17 mouse cellular contexts compared by ENCODE assay signal in genomic region chr3:95635636-95636035, GRCm38 (mm10). TPM values are rescaled to one million over a fixed set of nuclear protein-coding genes. Genes with fewer than 3 reads are reported as not detected.
DNase-seq lines count a peak whose midpoint lies in the region; ATAC-seq and TF ChIP-seq lines count a peak whose summit lies in the region.
"Had no signal": no experiment of that assay in that cellular context is flagged by ENCODE, and none has a peak within 500 bp of the region (broad histone marks: within the 10 kb centered on the region; RNA-seq: fewer than 3 reads in every experiment).

No protein-coding gene starts in this region.

- H3K4me3 ChIP-seq in heart, embryonic 16.5 days (ENCODE audit: low read length), result no peak overlapping the region
- no peak overlapping the region for H3K4me3 ChIP-seq in spleen, adult 2 months (ENCODE audit: extremely low read depth, insufficient read depth, insufficient read length)
- no peak overlapping the region for H3K4me3 ChIP-seq in liver, embryonic 12.5 days
- H3K4me3 ChIP-seq in forebrain, embryonic 11.5 days (ENCODE audit: low read depth, low read length), result no peak overlapping the region
- H3K4me3 ChIP-seq: limb, embryonic 15.5 days; stomach, embryonic 15.5 days had no signal

- intact Hi-C loops in heart, postnatal 25 days (cut with DNase I), result no loop called here

- no peaks in the 10 kb centered on the region for H3K4me1 ChIP-seq in heart, embryonic 16.5 days (ENCODE audit: control insufficient read depth, insufficient read depth, low read length)
- peaks cover 5% of the 10 kb centered on the region; the same call in 1 of the 2 replicates for H3K4me1 ChIP-seq in spleen, adult 2 months (ENCODE audit: control insufficient read depth, insufficient read depth, insufficient read length)
- H3K4me1 ChIP-seq in liver, embryonic 12.5 days, result peaks cover 43% of the 10 kb centered on the region
- H3K4me1 ChIP-seq in forebrain, embryonic 11.5 days (replicated peaks; ENCODE audit: control insufficient read depth, insufficient read depth, low read length), result no peaks in the 10 kb centered on the region
- H3K4me1 ChIP-seq: limb, embryonic 15.5 days; stomach, embryonic 15.5 days had no signal

- H3K27me3 ChIP-seq in heart, embryonic 16.5 days (ENCODE audit: control insufficient read depth, insufficient read depth, low read length), result no peaks in the 10 kb centered on the region
- H3K27me3 ChIP-seq in spleen, adult 2 months (ENCODE audit: control insufficient read depth, insufficient read depth, low read length), result no peaks in the 10 kb centered on the region
- H3K27me3 ChIP-seq in liver, embryonic 12.5 days (replicated peaks), result no peaks in the 10 kb centered on the region
- no peaks in the 10 kb centered on the region for H3K27me3 ChIP-seq in forebrain, embryonic 11.5 days (ENCODE audit: control insufficient read depth, insufficient read depth, low read length)
- H3K27me3 ChIP-seq: limb, embryonic 15.5 days; stomach, embryonic 15.5 days had no signal

- TF ChIP-seq POLR2A in spleen, adult 2 months (IDR thresholded peaks at IDR 0.05; ENCODE audit: low read depth, low read length), result no peak

- H3K27ac ChIP-seq in heart, embryonic 16.5 days (ENCODE audit: low read length), result 0 out of 2 replicates have a peak overlapping the region, but pooled peaks have one; percentile 27
- peak overlapping the region; percentile 19; the same call in 1 of the 2 replicates for H3K27ac ChIP-seq in spleen, adult 2 months (ENCODE audit: insufficient read depth, low read length)
- peak overlapping the region; percentile 27 for H3K27ac ChIP-seq in liver, embryonic 12.5 days
- H3K27ac ChIP-seq in forebrain, embryonic 11.5 days (ENCODE audit: low read depth, low read length), result no peak overlapping the region
- H3K27ac ChIP-seq: limb, embryonic 15.5 days; stomach, embryonic 15.5 days had no signal

- H3K9ac ChIP-seq in heart, embryonic 16.5 days (ENCODE audit: low read length), result no peak overlapping the region
- H3K9ac ChIP-seq in liver, embryonic 12.5 days, result no peak overlapping the region
- no peak overlapping the region for H3K9ac ChIP-seq in forebrain, embryonic 11.5 days (ENCODE audit: low read length)
- H3K9ac ChIP-seq: limb, embryonic 15.5 days; stomach, embryonic 15.5 days had no signal

- WGBS in heart, embryonic 16.5 days, result 69% methylated on average over 4 of the region's 4 CpGs
- WGBS in spleen, adult 2 months, result 74% methylated on average over 4 of the region's 4 CpGs
- WGBS in liver, embryonic 12.5 days (ENCODE audit: insufficient replicate concordance), result 70% methylated on average over 4 of the region's 4 CpGs
- WGBS in forebrain, embryonic 11.5 days, result 87% methylated on average over 4 of the region's 4 CpGs

- TF ChIP-seq CTCF in spleen, adult 2 months (IDR thresholded peaks at IDR 0.05; ENCODE audit: extremely low read depth, insufficient read depth, insufficient read length, insufficient replicate concordance), result no peak

- DNase-seq in heart, postnatal 25 days (ENCODE audit: low spot score), result no peak
- no peak for DNase-seq in spleen, adult 2 months (ENCODE audit: low read depth in 1 of 2, low spot score in 2 of 2)
- DNase-seq in spleen, postnatal 4 days (ENCODE audit: low spot score in 2 of 2), result no peak
- no peak for DNase-seq in embryo, embryonic 11 days
- DNase-seq in forebrain, embryonic 11.5 days (ENCODE audit: low spot score), result no peak
- DNase-seq: adrenal gland, postnatal 10 days; cerebellum, adult 9-11 months; lung, postnatal 36 days; thymus, postnatal 25 days had no signal

- H3K4me2 ChIP-seq in heart, embryonic 16.5 days (ENCODE audit: low read depth, low read length), result no peak overlapping the region
- H3K4me2 ChIP-seq in liver, embryonic 12.5 days, result no peak overlapping the region
- H3K4me2 ChIP-seq in forebrain, embryonic 11.5 days (ENCODE audit: low read depth, low read length, severe bottlenecking), result no peak overlapping the region
- H3K4me2 ChIP-seq: heart, embryonic 11.5 days; limb, embryonic 15.5 days; midbrain, embryonic 11.5 days; stomach, embryonic 15.5 days had no signal

- ATAC-seq in heart, embryonic 16.5 days (replicated peaks; ENCODE audit: extremely low read depth, insufficient read depth, low FRiP score), result no peak
- no peak for ATAC-seq in liver, embryonic 12.5 days
- no peak for ATAC-seq in forebrain, embryonic 11.5 days (replicated peaks; ENCODE audit: low FRiP score)
- ATAC-seq: forebrain, embryonic 16.5 days had no signal

- H3K36me3 ChIP-seq in heart, embryonic 16.5 days (ENCODE audit: control insufficient read depth, insufficient read depth), result peaks cover 30% of the 10 kb centered on the region
- peaks cover 16% of the 10 kb centered on the region for H3K36me3 ChIP-seq in spleen, adult 2 months (ENCODE audit: control insufficient read depth, insufficient read depth, low read length)
- peaks cover 98% of the 10 kb centered on the region for H3K36me3 ChIP-seq in liver, embryonic 12.5 days
- H3K36me3 ChIP-seq in forebrain, embryonic 11.5 days (ENCODE audit: control insufficient read depth, insufficient read depth, low read length), result peaks cover 7% of the 10 kb centered on the region; the same call in 1 of the 2 replicates

- H3K9me3 ChIP-seq in heart, embryonic 16.5 days (replicated peaks; ENCODE audit: control insufficient read depth, low read length), result no peaks in the 10 kb centered on the region
- H3K9me3 ChIP-seq in liver, embryonic 12.5 days (replicated peaks), result no peaks in the 10 kb centered on the region
- H3K9me3 ChIP-seq in forebrain, embryonic 11.5 days (ENCODE audit: control insufficient read depth, low read length), result no peaks in the 10 kb centered on the region
- H3K9me3 ChIP-seq: limb, embryonic 15.5 days; stomach, embryonic 15.5 days had no signal

RNA-seq across cellular contexts. Expression of gene Ensa, which starts 10.8 kb away (rescaled TPM):
- 51.1 and 53.0 TPM in 2 replicates for polyA plus RNA-seq in heart, embryonic 16.5 days (2015; fragmentation: Nextera tagmentation; extraction: Ambion mirVana)
- 10 to 100 TPM; 67.4 to 72.2 TPM for total RNA-seq in heart, postnatal 25 days (2021)
- 8.3 and 10.4 TPM in 2 replicates for polyA plus RNA-seq in spleen, adult 2 months (2012; rRNA removed)
- 42.9 and 45.0 TPM in 2 replicates for polyA plus RNA-seq in liver, embryonic 12.5 days (2016; fragmentation: Nextera tagmentation; extraction: Ambion mirVana)
- 85.1 and 94.3 TPM in 2 replicates for polyA plus RNA-seq in forebrain, embryonic 11.5 days (2014; fragmentation: Nextera tagmentation; extraction: Ambion mirVana)

RNA-seq across cellular contexts. Expression of gene Mcl1, which starts 23.0 kb away (rescaled TPM):
- polyA plus RNA-seq in heart, embryonic 16.5 days (2015; fragmentation: Nextera tagmentation; extraction: Ambion mirVana), result 31.9 and 38.3 TPM in 2 replicates
- 100 to 1,000 TPM; 128 to 152 TPM for total RNA-seq in heart, postnatal 25 days (2021)
- polyA plus RNA-seq in spleen, adult 2 months (2012; rRNA removed), result 169 and 276 TPM in 2 replicates
- polyA plus RNA-seq in liver, embryonic 12.5 days (2016; fragmentation: Nextera tagmentation; extraction: Ambion mirVana), result 66.5 and 73.8 TPM in 2 replicates
- 66.8 and 69.9 TPM in 2 replicates for polyA plus RNA-seq in forebrain, embryonic 11.5 days (2014; fragmentation: Nextera tagmentation; extraction: Ambion mirVana)

RNA-seq across cellular contexts. Expression of gene Golph3l, which starts 46.9 kb away (rescaled TPM):
- 25.7 and 27.9 TPM in 2 replicates for polyA plus RNA-seq in heart, embryonic 16.5 days (2015; fragmentation: Nextera tagmentation; extraction: Ambion mirVana)
- 10 to 100 TPM; 18.8 to 19.7 TPM for total RNA-seq in heart, postnatal 25 days (2021)
- 3.3 and 3.8 TPM in 2 replicates for polyA plus RNA-seq in spleen, adult 2 months (2012; rRNA removed)
- 29.7 and 30.5 TPM in 2 replicates for polyA plus RNA-seq in liver, embryonic 12.5 days (2016; fragmentation: Nextera tagmentation; extraction: Ambion mirVana)
- polyA plus RNA-seq in forebrain, embryonic 11.5 days (2014; fragmentation: Nextera tagmentation; extraction: Ambion mirVana), result 35.1 and 36.1 TPM in 2 replicates

RNA-seq across cellular contexts. Expression of gene Adamtsl4, which starts 52.1 kb away (rescaled TPM):
- polyA plus RNA-seq in heart, embryonic 16.5 days (2015; fragmentation: Nextera tagmentation; extraction: Ambion mirVana), result 8.5 and 13.7 TPM in 2 replicates
- total RNA-seq in heart, postnatal 25 days (2021), result 10 to 100 TPM; 52.6 to 64.6 TPM
- polyA plus RNA-seq in spleen, adult 2 months (2012; rRNA removed), result 7.9 and 8.1 TPM in 2 replicates
- 0.30 and 0.35 TPM in 2 replicates for polyA plus RNA-seq in liver, embryonic 12.5 days (2016; fragmentation: Nextera tagmentation; extraction: Ambion mirVana)
- polyA plus RNA-seq in forebrain, embryonic 11.5 days (2014; fragmentation: Nextera tagmentation; extraction: Ambion mirVana), result 0.64 and 1.6 TPM in 2 replicates
- total RNA-seq: hematopoietic stem cell, adult 5-6 weeks had no signal
